Mouse (Mus musculus): ENCODE measurements around the gene Tbc1d30.

Gene Tbc1d30

DNA sequence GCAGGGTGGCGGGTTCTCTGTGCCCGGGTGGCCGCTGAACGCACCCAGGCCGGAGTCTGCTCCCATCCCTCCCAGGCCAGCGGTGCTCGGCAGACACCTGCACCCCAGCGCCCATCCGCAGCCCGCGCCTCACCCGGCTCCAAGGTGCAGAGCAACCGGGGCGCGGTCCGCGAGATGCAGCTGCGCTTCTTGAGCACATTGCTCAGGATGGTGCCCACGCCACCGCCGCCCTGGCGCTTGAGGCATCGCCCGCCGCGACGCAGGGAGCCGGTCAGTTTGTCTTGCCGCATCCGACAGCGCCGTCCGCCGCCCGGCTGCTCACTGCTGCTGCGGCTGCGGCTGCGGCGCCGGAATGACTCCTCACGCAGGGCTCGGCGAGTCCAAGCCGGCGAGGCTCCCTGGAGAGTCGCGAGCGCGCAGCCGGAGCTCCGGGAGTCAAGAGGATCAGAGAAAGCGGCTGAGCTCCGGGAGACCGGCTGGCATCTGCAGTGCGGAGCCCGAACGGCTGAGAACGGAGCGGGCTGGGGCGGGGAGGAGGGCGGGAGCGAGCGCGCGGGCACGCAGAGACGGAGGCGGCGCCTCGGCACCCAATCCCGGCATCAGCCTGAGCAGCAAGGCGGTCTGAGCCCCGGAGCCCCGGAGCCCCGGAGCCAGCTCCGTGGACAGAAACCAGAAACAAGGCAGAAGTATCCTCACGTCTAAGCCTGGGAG lies 40.4 kb downstream of the Tbc1d30 start:
- peak; percentile 67 to 79 for DNase-seq

GRCm38 (mm10) chr10:121309801-121310510 lies 41.1 kb downstream of the Tbc1d30 start:
- peak in 1 of 2 experiments; percentile 26 for DNase-seq

- DNase-seq, result no peak
These were observed 41.9 kb downstream of the Tbc1d30 start for GRCm38 (mm10) chr10:121309123-121309655.

GRCm38 (mm10) chr10:121305441-121305840 lies 45.6 kb downstream of the Tbc1d30 start:
- DNase-seq, result peak; percentile 62 to 77

DNA sequence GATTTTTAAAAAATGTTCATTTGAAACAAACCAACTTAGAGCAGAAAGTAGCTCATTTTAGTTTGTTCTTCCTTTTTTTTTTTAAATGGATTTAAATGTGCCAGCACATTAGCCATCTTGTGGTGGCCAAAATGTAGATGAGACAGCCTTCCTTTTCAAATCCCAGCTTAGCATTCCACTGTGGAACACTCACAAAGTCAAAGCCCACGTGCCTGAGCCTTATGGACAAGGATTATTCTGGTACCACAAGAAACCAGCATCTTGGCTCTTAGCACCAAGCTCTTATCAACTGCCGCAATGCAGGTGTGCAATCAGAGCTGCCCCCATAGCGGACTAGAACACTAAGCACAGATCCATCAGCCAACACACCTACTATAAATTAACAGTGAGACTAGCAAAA lies 47.5 kb downstream of the Tbc1d30 start:
- no peak for DNase-seq

DNA sequence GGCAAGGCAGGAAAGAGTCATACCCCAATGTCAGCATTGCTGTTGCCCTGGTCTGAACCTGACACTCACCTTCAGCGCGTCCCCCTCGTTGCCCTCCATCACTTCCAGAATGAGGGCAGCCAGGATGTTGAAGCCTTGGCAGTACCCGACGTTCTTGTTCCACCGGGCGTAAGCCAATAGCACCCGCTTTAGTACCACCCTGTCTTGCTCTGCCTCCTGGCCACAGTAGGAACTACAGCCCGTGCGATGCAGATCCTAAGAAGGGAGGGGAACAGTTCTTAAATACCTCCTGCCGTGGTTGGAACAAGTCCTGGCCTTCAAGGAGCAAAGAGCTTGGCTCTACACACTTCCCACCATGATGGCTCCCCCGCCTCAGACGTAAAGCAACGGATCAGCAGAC lies 49.2 kb downstream of the Tbc1d30 start:
- no peak for DNase-seq

DNA sequence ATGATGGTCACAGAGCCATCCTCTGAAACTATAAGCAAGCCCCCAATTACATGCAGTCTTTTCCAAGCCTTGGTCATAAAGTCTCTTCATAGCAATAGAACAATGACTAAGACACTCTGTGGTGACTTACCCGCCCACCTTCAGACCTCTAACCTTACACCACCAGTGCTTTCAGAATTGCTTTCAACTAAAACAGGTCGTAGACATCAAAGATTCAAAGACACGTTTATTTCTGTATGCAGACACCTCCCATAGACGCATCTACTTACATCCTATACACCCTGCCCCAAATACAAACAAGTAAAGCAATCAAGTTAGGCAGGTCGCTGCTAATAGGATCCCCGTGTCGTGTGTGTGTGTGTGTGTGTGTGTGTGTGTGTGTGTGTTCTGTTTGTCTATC lies 50.4 kb downstream of the Tbc1d30 start:
- no peak for DNase-seq

DNA sequence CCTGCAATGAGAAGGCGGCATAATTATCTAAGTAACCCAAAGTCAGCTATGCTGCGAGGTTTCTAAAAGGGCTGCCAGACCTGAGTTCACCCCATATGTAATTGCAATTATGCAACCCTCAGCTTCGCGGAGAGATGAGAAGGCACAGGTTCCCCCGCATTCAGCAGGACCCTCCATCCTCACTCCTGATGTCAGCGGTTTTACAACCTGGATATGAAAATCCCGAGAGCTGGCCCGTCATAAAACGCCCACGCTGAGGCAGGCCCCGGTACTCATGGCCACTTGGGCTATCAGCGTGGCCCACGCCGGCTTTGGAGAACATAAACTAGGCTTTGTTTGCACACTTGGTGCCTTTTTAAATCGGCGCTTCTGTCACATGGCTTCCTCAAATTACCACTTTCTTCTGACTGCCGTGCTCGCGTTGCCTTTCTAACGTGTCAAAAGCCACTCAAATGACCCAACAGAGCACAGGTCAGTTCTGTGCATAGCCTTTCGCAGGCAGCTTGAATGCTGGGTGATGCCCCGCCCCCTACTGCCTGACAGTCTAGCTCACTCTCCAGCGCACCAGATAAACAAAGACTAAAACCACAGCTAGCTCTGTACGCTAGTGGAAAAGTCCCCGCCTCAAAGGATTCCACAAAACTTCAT lies 53.9 kb downstream of the Tbc1d30 start:
- DNase-seq, result peak; percentile 67 to 76

DNA sequence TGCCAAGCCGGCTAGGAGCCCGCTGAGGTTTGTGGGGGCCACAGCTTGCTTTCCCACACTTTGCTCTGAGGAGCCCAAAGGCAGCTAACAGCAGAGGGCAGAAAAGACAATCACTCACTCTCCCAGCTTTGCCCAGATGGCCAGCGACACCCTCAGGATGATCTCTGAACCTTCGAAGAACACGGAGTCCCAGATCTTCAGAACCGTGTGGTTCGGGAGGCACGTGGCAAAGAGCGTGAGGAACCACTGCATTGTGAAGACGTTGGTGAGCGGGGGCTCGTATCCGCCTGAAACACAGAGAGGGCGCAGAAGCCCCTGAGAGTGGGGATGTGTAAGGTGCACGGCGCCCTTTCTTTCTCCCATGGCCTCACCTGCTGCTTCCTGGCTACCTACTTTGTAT lies 56.6 kb downstream of the Tbc1d30 start:
- DNase-seq, result no peak

GRCm38 (mm10) chr10:121293829-121294228 lies 57.2 kb downstream of the Tbc1d30 start:
- no peak for DNase-seq

GRCm38 (mm10) chr10:121291272-121291917 lies 59.7 kb downstream of the Tbc1d30 start:
- DNase-seq, result peak in 1 of 2 experiments; percentile 32

- no peak for DNase-seq
These were observed 60.4 kb downstream of the Tbc1d30 start for GRCm38 (mm10) chr10:121290682-121291078.

- DNase-seq, result peak; percentile 42 to 45
These were observed 61.0 kb downstream of the Tbc1d30 start for GRCm38 (mm10) chr10:121289970-121290681.

DNA sequence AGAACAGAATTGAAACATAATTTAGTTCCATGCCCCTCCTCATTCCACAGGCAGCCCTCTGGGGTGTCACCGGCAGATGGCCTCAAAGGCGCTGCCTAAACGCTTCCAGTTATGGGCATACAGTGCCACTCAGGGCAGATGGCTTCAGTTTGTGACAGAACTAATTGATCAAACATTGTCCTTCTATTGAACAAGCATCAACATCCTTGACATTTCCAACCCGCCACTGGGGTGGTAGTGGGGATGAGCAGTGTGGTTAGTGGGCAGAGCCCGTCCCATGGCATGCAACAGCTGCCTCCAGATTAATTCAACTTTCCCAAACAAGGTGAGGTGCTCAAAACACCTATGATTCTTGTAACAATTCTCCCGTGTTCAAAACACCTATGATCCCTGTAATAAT lies 68.2 kb downstream of the Tbc1d30 start:
- no peak for DNase-seq

- no peak for DNase-seq
These were observed 68.6 kb downstream of the Tbc1d30 start for GRCm38 (mm10) chr10:121282436-121282835.

- DNase-seq, result no peak
These were observed 70.1 kb downstream of the Tbc1d30 start for GRCm38 (mm10) chr10:121280943-121281342.

DNA sequence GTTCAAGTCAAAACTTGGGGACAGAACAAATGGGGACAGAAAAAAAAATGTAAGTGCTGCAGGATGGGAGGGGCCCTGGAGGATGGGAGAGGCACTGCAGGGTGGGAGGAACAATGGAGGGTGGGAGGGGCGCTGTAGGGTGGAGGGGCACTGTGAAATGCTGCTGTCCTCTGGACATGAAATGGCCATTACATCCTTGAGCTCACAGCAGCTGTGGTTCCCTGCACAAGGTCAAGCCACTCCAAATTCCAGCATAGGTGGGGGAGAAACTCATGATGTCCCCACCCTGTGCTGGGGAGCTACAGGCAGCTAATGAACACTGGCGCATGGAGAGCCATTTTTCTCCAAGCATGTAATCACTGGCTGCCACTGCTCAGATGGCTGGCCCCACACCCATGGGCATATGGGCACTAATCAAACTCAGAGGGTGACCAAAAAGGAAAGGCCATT lies 74.0 kb downstream of the Tbc1d30 start:
- peak; percentile 40 to 55 for DNase-seq

DNA sequence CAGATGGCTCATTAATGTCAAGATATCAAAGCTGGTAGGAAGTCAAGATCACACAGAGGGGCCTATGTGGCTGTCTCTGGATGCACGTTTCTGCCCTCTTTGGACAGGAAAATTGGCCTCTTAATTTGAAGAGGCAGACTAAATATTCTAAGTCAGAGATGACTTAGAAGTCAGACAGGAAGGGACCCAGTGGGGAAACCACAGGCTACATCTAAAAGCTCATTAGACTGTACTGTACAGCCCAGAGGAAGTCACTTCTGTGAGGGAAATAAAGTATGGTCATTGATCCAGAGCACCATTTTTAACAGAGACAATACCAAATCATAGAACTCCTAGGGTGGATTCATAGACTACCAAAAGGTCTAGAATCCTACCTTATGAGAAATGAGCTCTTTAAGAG lies 76.1 kb downstream of the Tbc1d30 start:
- DNase-seq, result no peak

DNA sequence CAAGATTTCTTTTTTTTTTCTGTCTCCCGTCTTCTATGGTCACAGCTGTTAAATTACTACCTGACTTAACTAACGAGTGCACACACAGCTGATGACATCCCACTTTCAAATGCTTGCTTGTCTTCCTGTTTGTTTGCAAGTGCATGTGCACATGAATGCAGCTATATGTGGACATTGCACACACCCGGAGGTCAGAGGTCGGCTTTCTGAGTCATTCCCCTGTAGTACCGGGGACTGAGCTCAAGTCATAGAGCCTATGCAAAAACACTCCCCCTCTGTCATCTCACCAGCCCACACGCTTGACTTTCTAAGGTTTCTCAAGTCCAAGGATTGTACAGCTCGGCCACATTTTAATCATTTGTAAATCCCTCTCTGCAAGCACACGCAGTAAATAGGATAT lies 80.1 kb downstream of the Tbc1d30 start:
- DNase-seq, result no peak

- no peak for DNase-seq
These were observed 82.3 kb downstream of the Tbc1d30 start for GRCm38 (mm10) chr10:121268771-121269170.

DNA sequence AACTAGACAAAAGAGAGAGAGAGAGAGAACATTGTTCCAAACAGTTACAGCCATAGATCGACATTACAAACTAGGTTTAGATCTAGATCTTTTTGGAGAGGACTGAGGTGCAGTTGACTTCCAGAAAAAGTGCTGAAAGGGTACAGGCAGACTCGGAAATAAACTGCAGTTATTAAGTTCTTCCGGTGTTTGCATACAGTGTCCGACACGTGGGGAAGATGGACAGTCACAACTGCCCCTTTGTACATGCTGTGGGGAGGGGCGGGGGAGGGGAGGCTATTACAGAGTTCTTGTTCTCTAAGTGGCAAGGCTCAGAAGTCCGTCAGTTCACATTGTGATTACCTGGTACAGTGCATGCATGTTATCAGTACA lies 86.9 kb downstream of the Tbc1d30 start:
- no peak for DNase-seq

DNA sequence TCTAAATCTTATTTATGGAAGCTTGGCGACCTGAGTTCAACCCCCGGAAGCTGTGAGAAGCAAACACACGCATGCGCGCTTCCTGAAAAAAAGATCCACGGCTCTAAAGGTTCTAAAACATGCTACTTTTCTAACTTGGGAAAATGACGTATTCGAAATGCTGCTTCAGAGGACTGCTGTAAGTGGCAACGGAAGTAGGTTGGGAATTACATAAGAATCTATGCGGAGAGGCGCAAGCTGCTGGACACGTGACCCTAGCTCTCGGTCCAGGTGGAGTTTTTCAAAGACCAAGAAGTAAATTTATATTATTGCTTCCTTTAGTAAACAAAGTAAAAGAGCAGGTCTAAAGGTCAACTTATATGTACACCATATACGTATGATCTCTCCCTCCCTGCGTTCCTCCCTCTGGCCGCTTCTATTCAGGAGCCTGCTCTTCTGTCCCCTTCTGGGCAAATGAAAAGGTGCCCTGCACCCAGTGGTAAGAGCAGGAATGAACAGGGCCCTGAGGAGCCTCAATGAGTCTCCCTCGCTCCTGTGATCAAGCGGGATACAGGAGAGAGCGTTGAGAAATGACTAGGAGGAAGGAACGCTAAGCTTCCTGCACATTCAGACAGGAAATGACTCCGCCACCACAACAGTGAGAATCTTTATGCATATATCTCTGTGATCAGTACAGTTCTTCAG lies 87.4 kb downstream of the Tbc1d30 start:
- no peak for DNase-seq

Measured in lung, postnatal 4 days (tissue).